Mouse (Mus musculus) heart, embryonic 15.5 days (tissue): Measurements from ENCODE around the gene Naa80. TPM values are rescaled to one million over a fixed set of nuclear protein-coding genes. Genes with fewer than 3 reads are reported as not detected.

ENCODE experiments used
- ATAC-seq: fragments of 200-750 bp; cut with Nextera tagmentation; replicated peaks from 2 replicates; pipeline ENCODE4 v1.8.0; 2017; ENCODE audit warnings: low read depth, moderate TSS enrichment; ENCODE audit not compliant: insufficient number of reproducible peaks, insufficient read depth, low FRiP score
- H3K27ac ChIP-seq: fragments of 300-500 bp; sonication (generic); 2 replicates; pipeline ENCODE4 v1.5.1; 2015; ENCODE audit warnings: mild to moderate bottlenecking, inconsistent platforms
- H3K27me3 ChIP-seq: fragments of 300-500 bp; sonication (generic); 2 replicates; pipeline ENCODE4 v1.6.1; 2015; ENCODE audit warnings: inconsistent platforms
- H3K36me3 ChIP-seq: fragments of 300-500 bp; sonication (generic); 2 replicates; pipeline ENCODE4 v1.6.1; 2015; ENCODE audit warnings: mild to moderate bottlenecking, inconsistent platforms
- H3K4me1 ChIP-seq: fragments of 300-500 bp; sonication (generic); replicated peaks from 2 replicates; pipeline ENCODE4 v1.6.1; 2015; ENCODE audit warnings: inconsistent platforms
- H3K4me2 ChIP-seq: fragments of 300-500 bp; sonication (generic); 2 replicates; pipeline ENCODE4 v1.6.1; 2015; ENCODE audit warnings: inconsistent platforms, mild to moderate bottlenecking, moderate library complexity
- H3K4me3 ChIP-seq: fragments of 300-500 bp; sonication (generic); 2 replicates; pipeline ENCODE4 v1.5.1; 2015; ENCODE audit warnings: mild to moderate bottlenecking, inconsistent platforms
- H3K9ac ChIP-seq: fragments of 300-500 bp; sonication (generic); 2 replicates; pipeline ENCODE4 v1.6.1; 2015; ENCODE audit warnings: mild to moderate bottlenecking, inconsistent platforms
- H3K9me3 ChIP-seq: fragments of 300-500 bp; sonication (generic); replicated peaks from 2 replicates; pipeline ENCODE4 v1.6.1; 2016; ENCODE audit warnings: inconsistent platforms
- WGBS: fragments of 180-500 bp; shearing (Covaris S2); methylation state at CpG from one replicate; pipeline ENCODE4 v1.1.7; 2015; ENCODE audit warnings: mixed read lengths; 5-methylcytosine and 5-hydroxymethylcytosine counted together
- polyA plus RNA-seq: library from polyadenylated mRNA; unstranded; fragments of >200 nt; fragmentation: Nextera tagmentation; extraction: Ambion mirVana; gene quantifications from 2 replicates; pipeline ENCODE4 v1.2.1, GENCODE M21; 2015

The Naa80 gene
- polyA plus RNA-seq, 1 experiment from 2014 or later: 13.4 TPM

GRCm38 (mm10) chr9:107599842-107600241, 21.2 kb downstream of the Naa80 start:
- peaks cover 42% of the 10 kb centered on the region for H3K4me1 ChIP-seq
- 58% methylated on average over 14 of the region's 14 CpGs for WGBS
- H3K9ac ChIP-seq: no peak overlapping the region
- ATAC-seq: no peak
- H3K27ac ChIP-seq: no peak overlapping the region
- H3K9me3 ChIP-seq: no peaks in the 10 kb centered on the region
- no peaks in the 10 kb centered on the region for H3K36me3 ChIP-seq
- no peak overlapping the region for H3K4me2 ChIP-seq
- no peak overlapping the region for H3K4me3 ChIP-seq
- H3K27me3 ChIP-seq: peaks cover 15% of the 10 kb centered on the region

GRCm38 (mm10) chr9:107600745-107601144, 22.1 kb downstream of the Naa80 start:
- H3K4me1 ChIP-seq: peaks cover 46% of the 10 kb centered on the region
- WGBS: 77% methylated on average over 12 of the region's 12 CpGs
- no peaks in the 10 kb centered on the region for H3K36me3 ChIP-seq
- H3K9me3 ChIP-seq: no peaks in the 10 kb centered on the region
- H3K9ac ChIP-seq: no peak overlapping the region
- no peak for ATAC-seq
- H3K4me2 ChIP-seq: no peak overlapping the region
- peaks cover 15% of the 10 kb centered on the region for H3K27me3 ChIP-seq
- no peak overlapping the region for H3K27ac ChIP-seq
- no peak overlapping the region for H3K4me3 ChIP-seq

GRCm38 (mm10) chr9:107601275-107601674, 22.6 kb downstream of the Naa80 start:
- H3K36me3 ChIP-seq: no peaks in the 10 kb centered on the region
- H3K4me1 ChIP-seq: peaks cover 41% of the 10 kb centered on the region
- WGBS: 79% methylated on average over 11 of the region's 11 CpGs
- no peaks in the 10 kb centered on the region for H3K9me3 ChIP-seq
- H3K4me2 ChIP-seq: no peak overlapping the region
- H3K27ac ChIP-seq: no peak overlapping the region
- H3K27me3 ChIP-seq: peaks cover 15% of the 10 kb centered on the region
- no peak overlapping the region for H3K9ac ChIP-seq
- no peak overlapping the region for H3K4me3 ChIP-seq
- ATAC-seq: no peak

GRCm38 (mm10) chr9:107602068-107602648, 23.5 kb downstream of the Naa80 start:
- no peak overlapping the region for H3K4me3 ChIP-seq
- peaks cover 15% of the 10 kb centered on the region for H3K27me3 ChIP-seq
- H3K9me3 ChIP-seq: no peaks in the 10 kb centered on the region
- peak overlapping the region; percentile 45 for H3K27ac ChIP-seq
- no peak overlapping the region for H3K4me2 ChIP-seq
- no peak for ATAC-seq
- 6% methylated on average over 10 of the region's 10 CpGs for WGBS
- no peaks in the 10 kb centered on the region for H3K36me3 ChIP-seq
- peak overlapping the region; percentile 35; the same call in 1 of the 2 replicates for H3K9ac ChIP-seq
- H3K4me1 ChIP-seq: peaks cover 43% of the 10 kb centered on the region

GRCm38 (mm10) chr9:107603251-107603650, 24.6 kb downstream of the Naa80 start:
- WGBS: 78% methylated on average over 6 of the region's 6 CpGs
- peaks cover 43% of the 10 kb centered on the region for H3K4me1 ChIP-seq
- H3K27me3 ChIP-seq: peaks cover 15% of the 10 kb centered on the region
- ATAC-seq: no peak
- H3K4me3 ChIP-seq: no peak overlapping the region
- H3K27ac ChIP-seq: no peak overlapping the region
- H3K36me3 ChIP-seq: no peaks in the 10 kb centered on the region
- H3K9ac ChIP-seq: no peak overlapping the region
- no peaks in the 10 kb centered on the region for H3K9me3 ChIP-seq
- no peak overlapping the region for H3K4me2 ChIP-seq

GRCm38 (mm10) chr9:107605041-107605661, 26.5 kb downstream of the Naa80 start:
- H3K4me2 ChIP-seq: peak overlapping the region; percentile 45; the same call in 1 of the 2 replicates
- no peak for ATAC-seq
- H3K27ac ChIP-seq: peak overlapping the region; percentile 24
- WGBS: 51% methylated on average over 23 of the region's 23 CpGs
- no peaks in the 10 kb centered on the region for H3K36me3 ChIP-seq
- H3K9me3 ChIP-seq: no peaks in the 10 kb centered on the region
- H3K4me1 ChIP-seq: peaks cover 61% of the 10 kb centered on the region
- peaks cover 8% of the 10 kb centered on the region for H3K27me3 ChIP-seq
- H3K9ac ChIP-seq: peak overlapping the region; percentile 51
- H3K4me3 ChIP-seq: peak overlapping the region; percentile 15; the same call in 1 of the 2 replicates

- WGBS: 21% methylated on average over 9 of the region's 9 CpGs
- peak overlapping the region; percentile 58 for H3K4me2 ChIP-seq
- no peak for ATAC-seq
- H3K4me3 ChIP-seq: peak overlapping the region; percentile 40
- H3K27me3 ChIP-seq: no peaks in the 10 kb centered on the region; the same call in 1 of the 2 replicates
- no peaks in the 10 kb centered on the region for H3K36me3 ChIP-seq
- H3K4me1 ChIP-seq: peaks cover 70% of the 10 kb centered on the region
- H3K9ac ChIP-seq: peak overlapping the region; percentile 51
- peak overlapping the region; percentile 78 for H3K27ac ChIP-seq
- H3K9me3 ChIP-seq: no peaks in the 10 kb centered on the region
Observed at GRCm38 (mm10) chr9:107606591-107606990, 27.9 kb downstream of the Naa80 start.

- Histone ChIP-seq H3K36me3 (no peaks in the 10 kb centered on the region), H3K4me2 (peak overlapping the region; percentile 58), H3K27ac (peak overlapping the region; percentile 78), H3K9ac (peak overlapping the region; percentile 51), H3K4me3 (peak overlapping the region; percentile 40), H3K27me3 (no peaks in the 10 kb centered on the region; the same call in 1 of the 2 replicates), H3K4me1 (peaks cover 72% of the 10 kb centered on the region), H3K9me3 (no peaks in the 10 kb centered on the region)
- 73% methylated on average over 2 of the region's 2 CpGs for WGBS
- no peak for ATAC-seq
Observed at GRCm38 (mm10) chr9:107607036-107607435, 28.3 kb downstream of the Naa80 start.

- Histone ChIP-seq H3K27me3 (no peaks in the 10 kb centered on the region; the same call in 1 of the 2 replicates), H3K9me3 (no peaks in the 10 kb centered on the region), H3K27ac (peak overlapping the region; percentile 78), H3K9ac (peak overlapping the region; percentile 51), H3K36me3 (no peaks in the 10 kb centered on the region), H3K4me2 (peak overlapping the region; percentile 58), H3K4me1 (peaks cover 70% of the 10 kb centered on the region), H3K4me3 (no peak overlapping the region)
- 33% methylated on average over 9 of the region's 9 CpGs for WGBS
- no peak for ATAC-seq
Observed at GRCm38 (mm10) chr9:107607653-107608245, 29.1 kb downstream of the Naa80 start.

GRCm38 (mm10) chr9:107608741-107609432, 30.2 kb downstream of the Naa80 start, which contains the start of gene Sema3b:
TSS of gene Sema3b (minus strand) at chr9:107609229.
- 0 out of 2 replicates have a peak, but pooled peaks have one; percentile 2 for ATAC-seq
- H3K4me3 ChIP-seq: no peak within 1 kb of the TSS
- H3K9me3 ChIP-seq: no peaks in the 10 kb centered on the region
- peaks cover 80% of the 10 kb centered on the region for H3K4me1 ChIP-seq
- H3K36me3 ChIP-seq: peaks cover 4% of the 10 kb centered on the region; the same call in 1 of the 2 replicates
- peak within 1 kb of the TSS; percentile 51; the same call in 1 of the 2 replicates for H3K9ac ChIP-seq
- no peaks in the 10 kb centered on the region; the same call in 1 of the 2 replicates for H3K27me3 ChIP-seq
- WGBS: 38% methylated on average over 12 of the region's 12 CpGs
- H3K27ac ChIP-seq: peak within 1 kb of the TSS; percentile 78
- H3K4me2 ChIP-seq: peak within 1 kb of the TSS; percentile 58

- Histone ChIP-seq H3K4me1 (peaks cover 80% of the 10 kb centered on the region), H3K4me3 (no peak overlapping the region), H3K27me3 (no peaks in the 10 kb centered on the region), H3K9ac (no peak overlapping the region), H3K9me3 (no peaks in the 10 kb centered on the region), H3K36me3 (peaks cover 9% of the 10 kb centered on the region), H3K27ac (peak overlapping the region; percentile 78), H3K4me2 (no peak overlapping the region)
- ATAC-seq: no peak
- WGBS: 66% methylated on average over 4 of the region's 4 CpGs
Observed at GRCm38 (mm10) chr9:107609433-107609830, 30.7 kb downstream of the Naa80 start.
